Mouse (Mus musculus): ENCODE results near the gene Anxa2. TPM values are rescaled to one million over a fixed set of nuclear protein-coding genes. Genes with fewer than 3 reads are reported as not detected.

Anxa2 gene
- polyA plus RNA-seq, 1 experiment from 2014 or later = 78.3 TPM

- Histone ChIP-seq H3K27me3 (ENCODE audit: insufficient read depth, low read length) (no peaks in the 10 kb centered on the region), H3K36me3 (replicated peaks; ENCODE audit: insufficient read depth, low read length) (no peaks in the 10 kb centered on the region; the same call in 1 of the 2 replicates), H3K4me2 (ENCODE audit: low read depth, low read length) (no peak overlapping the region), H3K9ac (replicated peaks) (no peak overlapping the region), H3K4me3 (ENCODE audit: low read depth, low read length) (no peak overlapping the region), H3K9me3 (ENCODE audit: low read length) (no peaks in the 10 kb centered on the region), H3K27ac (ENCODE audit: low read depth) (peak overlapping the region; percentile 81), H3K4me1 (ENCODE audit: insufficient read depth) (peaks cover 53% of the 10 kb centered on the region)
- TF ChIP-seq EP300 (IDR thresholded peaks at IDR 0.05; ENCODE audit: low read depth) (no peak), CTCF (IDR thresholded peaks at IDR 0.05; ENCODE audit: low read depth) (no peak)
- WGBS (ENCODE audit: insufficient replicate concordance) = 72% methylated on average over 3 of the region's 3 CpGs
- ATAC-seq (no peak), DNase-seq (no peak)
Observed at GRCm38 (mm10) chr9:69457143-69457542, 3.7 kb downstream of the Anxa2 start.

DNA sequence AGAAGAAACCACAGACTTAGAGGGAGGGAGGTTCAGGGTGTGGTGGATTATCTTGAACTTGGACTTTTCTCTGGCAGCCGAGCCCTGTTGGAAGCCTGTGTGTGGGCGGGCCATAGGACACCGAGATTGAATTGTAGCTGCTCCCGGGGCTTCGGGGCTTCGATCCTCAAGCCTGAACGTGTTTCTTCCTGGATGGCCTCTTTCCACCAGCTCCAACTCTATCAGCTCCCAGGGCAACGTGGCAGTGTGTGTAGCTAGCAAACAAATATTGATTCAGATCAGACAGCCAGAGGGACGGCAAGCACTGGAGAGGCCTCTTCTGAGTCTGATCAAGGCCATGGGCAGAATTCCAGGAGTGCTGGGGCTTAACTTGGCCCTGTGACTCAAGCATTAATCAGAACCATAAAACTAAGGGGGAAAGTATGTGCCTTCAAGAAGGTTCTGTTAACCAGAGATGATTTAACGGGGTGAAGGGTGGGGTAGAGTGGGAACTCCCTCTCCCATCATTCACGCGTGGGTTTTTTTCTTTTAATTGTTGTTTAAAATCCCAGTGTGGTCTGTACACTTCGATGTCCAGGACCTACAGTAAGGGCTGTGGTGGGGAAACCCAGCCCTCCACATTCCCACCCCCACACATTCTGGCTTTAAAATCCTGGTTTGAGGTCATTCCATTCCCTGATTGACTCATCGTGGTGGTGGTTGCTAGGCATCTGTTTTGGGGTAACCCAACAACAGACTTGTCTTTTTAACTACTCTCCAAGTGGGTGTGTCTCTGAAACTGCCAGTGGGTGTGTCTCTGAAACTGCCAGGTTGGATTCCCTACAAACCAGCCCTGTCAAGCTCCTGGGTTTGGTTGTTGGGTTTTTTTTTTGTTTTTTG, 4.6 kb downstream of the Anxa2 start:
- no peaks in the 10 kb centered on the region; the same call in 1 of the 2 replicates for H3K36me3 ChIP-seq (replicated peaks; ENCODE audit: insufficient read depth, low read length)
- H3K9me3 ChIP-seq (ENCODE audit: low read length) = no peaks in the 10 kb centered on the region
- no peak overlapping the region for H3K9ac ChIP-seq (replicated peaks)
- peak overlapping the region; percentile 81 for H3K27ac ChIP-seq (ENCODE audit: low read depth)
- peak overlapping the region; percentile 18; the same call in 1 of the 2 replicates for H3K4me2 ChIP-seq (ENCODE audit: low read depth, low read length)
- H3K4me3 ChIP-seq (ENCODE audit: low read depth, low read length) = no peak overlapping the region
- WGBS (ENCODE audit: insufficient replicate concordance) = 38% methylated on average over 14 of the region's 14 CpGs
- ATAC-seq = peak; percentile 45
- no peak for TF ChIP-seq EP300 (IDR thresholded peaks at IDR 0.05; ENCODE audit: low read depth)
- TF ChIP-seq CTCF (IDR thresholded peaks at IDR 0.05; ENCODE audit: low read depth) = no peak
- DNase-seq = peak; percentile 43
- H3K4me1 ChIP-seq (ENCODE audit: insufficient read depth) = peaks cover 53% of the 10 kb centered on the region
- no peaks in the 10 kb centered on the region for H3K27me3 ChIP-seq (ENCODE audit: insufficient read depth, low read length)

- H3K27ac ChIP-seq (ENCODE audit: low read depth) = peak overlapping the region; percentile 81
- ATAC-seq = peak; percentile 6; the same call in 1 of the 2 replicates
- no peak for DNase-seq
- H3K9me3 ChIP-seq (ENCODE audit: low read length) = no peaks in the 10 kb centered on the region
- no peaks in the 10 kb centered on the region for H3K27me3 ChIP-seq (ENCODE audit: insufficient read depth, low read length)
- H3K4me1 ChIP-seq (ENCODE audit: insufficient read depth) = peaks cover 49% of the 10 kb centered on the region
- H3K36me3 ChIP-seq (replicated peaks; ENCODE audit: insufficient read depth, low read length) = no peaks in the 10 kb centered on the region; the same call in 1 of the 2 replicates
- H3K4me3 ChIP-seq (ENCODE audit: low read depth, low read length) = no peak overlapping the region
- no peak overlapping the region for H3K9ac ChIP-seq (replicated peaks)
- no peak for TF ChIP-seq EP300 (IDR thresholded peaks at IDR 0.05; ENCODE audit: low read depth)
- TF ChIP-seq CTCF (IDR thresholded peaks at IDR 0.05; ENCODE audit: low read depth) = no peak
- WGBS (ENCODE audit: insufficient replicate concordance) = 33% methylated on average over 2 of the region's 2 CpGs
- H3K4me2 ChIP-seq (ENCODE audit: low read depth, low read length) = no peak overlapping the region
Observed at GRCm38 (mm10) chr9:69458982-69459381, 5.6 kb downstream of the Anxa2 start.

- Histone ChIP-seq H3K36me3 (replicated peaks; ENCODE audit: insufficient read depth, low read length) (no peaks in the 10 kb centered on the region; the same call in 1 of the 2 replicates), H3K27ac (ENCODE audit: low read depth) (no peak overlapping the region)
Observed at GRCm38 (mm10) chr9:69459876-69460275, 6.5 kb downstream of the Anxa2 start.

DNA sequence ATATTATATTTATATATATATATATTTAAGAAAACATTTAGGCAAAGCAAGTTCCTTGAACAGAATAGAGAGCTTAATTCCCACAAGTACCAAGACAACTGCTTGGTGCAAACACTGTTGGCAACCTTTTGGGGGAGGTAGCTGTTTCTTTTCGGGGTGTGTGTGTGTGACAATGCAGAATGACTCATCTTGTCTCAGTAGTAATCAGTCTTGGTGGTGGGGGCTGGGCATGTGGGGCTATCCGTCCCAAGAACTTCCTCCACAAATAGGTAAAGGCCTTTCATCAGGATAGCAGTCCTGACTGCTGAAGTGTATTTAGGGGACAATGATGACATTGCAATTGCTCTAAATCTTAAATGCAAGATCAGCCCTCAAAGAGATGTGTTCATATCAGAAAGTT, 9.6 kb downstream of the Anxa2 start:
- Histone ChIP-seq H3K4me1 (ENCODE audit: insufficient read depth) (peaks cover 26% of the 10 kb centered on the region), H3K27me3 (ENCODE audit: insufficient read depth, low read length) (no peaks in the 10 kb centered on the region), H3K9me3 (ENCODE audit: low read length) (no peaks in the 10 kb centered on the region), H3K36me3 (replicated peaks; ENCODE audit: insufficient read depth, low read length) (peaks cover 15% of the 10 kb centered on the region), H3K4me3 (ENCODE audit: low read depth, low read length) (no peak overlapping the region), H3K27ac (ENCODE audit: low read depth) (no peak overlapping the region), H3K9ac (replicated peaks) (no peak overlapping the region), H3K4me2 (ENCODE audit: low read depth, low read length) (no peak overlapping the region)
- DNase-seq (no peak), ATAC-seq (no peak)
- 54% methylated on average over 2 of the region's 2 CpGs for WGBS (ENCODE audit: insufficient replicate concordance)
- TF ChIP-seq CTCF (IDR thresholded peaks at IDR 0.05; ENCODE audit: low read depth) (no peak), EP300 (IDR thresholded peaks at IDR 0.05; ENCODE audit: low read depth) (no peak)

More at GRCm38 (mm10) chr9:69459876-69460275, 6.5 kb downstream of the Anxa2 start:
- no peak for ATAC-seq
- Histone ChIP-seq H3K4me1 (ENCODE audit: insufficient read depth) (peaks cover 48% of the 10 kb centered on the region), H3K27me3 (ENCODE audit: insufficient read depth, low read length) (no peaks in the 10 kb centered on the region), H3K9ac (replicated peaks) (no peak overlapping the region), H3K4me3 (ENCODE audit: low read depth, low read length) (no peak overlapping the region), H3K9me3 (ENCODE audit: low read length) (no peaks in the 10 kb centered on the region), H3K4me2 (ENCODE audit: low read depth, low read length) (no peak overlapping the region)
- no peak for TF ChIP-seq EP300 (IDR thresholded peaks at IDR 0.05; ENCODE audit: low read depth)
- no peak for TF ChIP-seq CTCF (IDR thresholded peaks at IDR 0.05; ENCODE audit: low read depth)
- WGBS (ENCODE audit: insufficient replicate concordance) = 76% methylated on average over 7 of the region's 7 CpGs
- no peak for DNase-seq

DNA sequence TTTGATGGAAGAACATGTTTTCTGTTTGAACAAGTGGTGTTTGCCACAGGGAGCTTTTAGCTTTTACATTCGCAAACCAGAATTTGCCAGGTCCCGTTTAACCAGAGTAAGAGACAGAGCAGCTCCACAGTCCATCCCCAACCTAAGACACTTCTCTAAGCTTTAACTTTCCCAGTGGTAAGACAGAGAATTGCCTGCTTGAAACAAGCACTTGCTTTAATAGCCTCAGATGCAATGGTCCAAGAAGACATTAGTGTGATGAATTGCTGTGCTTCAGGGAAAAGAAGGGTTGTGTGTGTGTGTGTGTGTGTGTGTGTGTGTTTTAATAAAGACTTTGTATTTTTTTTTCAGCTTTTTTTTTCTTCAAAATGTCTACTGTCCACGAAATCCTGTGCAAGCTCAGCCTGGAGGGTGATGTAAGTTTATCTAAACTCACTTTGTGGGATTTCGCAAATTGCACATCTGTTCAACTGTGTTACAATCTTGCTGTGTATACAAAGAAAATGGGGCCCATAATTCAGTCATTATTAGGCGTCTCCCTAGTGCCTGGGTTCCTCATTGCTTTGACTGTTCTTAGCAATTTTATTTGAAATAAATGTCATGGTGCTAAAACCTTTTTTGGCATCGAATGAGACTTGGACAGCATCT, 10.8 kb downstream of the Anxa2 start:
- WGBS (ENCODE audit: insufficient replicate concordance) = 64% methylated on average over 6 of the region's 6 CpGs
- Histone ChIP-seq H3K27ac (ENCODE audit: low read depth) (no peak overlapping the region), H3K9me3 (ENCODE audit: low read length) (no peaks in the 10 kb centered on the region), H3K4me2 (ENCODE audit: low read depth, low read length) (no peak overlapping the region), H3K9ac (replicated peaks) (no peak overlapping the region), H3K4me1 (ENCODE audit: insufficient read depth) (peaks cover 18% of the 10 kb centered on the region), H3K4me3 (ENCODE audit: low read depth, low read length) (no peak overlapping the region), H3K27me3 (ENCODE audit: insufficient read depth, low read length) (no peaks in the 10 kb centered on the region), H3K36me3 (replicated peaks; ENCODE audit: insufficient read depth, low read length) (peaks cover 20% of the 10 kb centered on the region)
- TF ChIP-seq EP300 (IDR thresholded peaks at IDR 0.05; ENCODE audit: low read depth) = no peak
- TF ChIP-seq CTCF (IDR thresholded peaks at IDR 0.05; ENCODE audit: low read depth) = no peak
- ATAC-seq (no peak), DNase-seq (no peak)

Data from liver, postnatal 0 days (tissue).